Mouse (Mus musculus) midbrain, embryonic 11.5 days (tissue): Measurements from ENCODE around the gene Sipa1l3. TPM values are rescaled to one million over a fixed set of nuclear protein-coding genes. Genes with fewer than 3 reads are reported as not detected.

Source experiments
- ATAC-seq: fragments of 200-750 bp; cut with Nextera tagmentation; 2 replicates; pipeline ENCODE4 v1.8.0; 2017; ENCODE audit warnings: moderate TSS enrichment, moderate library complexity; ENCODE audit not compliant: low FRiP score
- DNase-seq: peaks from one replicate; pipeline ENCODE4 v3.0.0; 2015; ENCODE audit warnings: low spot score; ENCODE audit errors: missing footprints
- H3K27ac ChIP-seq: fragments of 300-500 bp; sonication (generic); 2 replicates; pipeline ENCODE4 v1.5.1; 2014; ENCODE audit warnings: low read depth, low read length
- H3K27me3 ChIP-seq: fragments of 300-500 bp; sonication (generic); 2 replicates; pipeline ENCODE4 v1.6.1; 2014; ENCODE audit warnings: mild to moderate bottlenecking, low read length, moderate library complexity, mixed read lengths; ENCODE audit not compliant: control insufficient read depth, insufficient read depth
- H3K36me3 ChIP-seq: fragments of 300-500 bp; sonication (generic); 2 replicates; pipeline ENCODE4 v1.6.1; 2014; ENCODE audit warnings: mild to moderate bottlenecking, low read length, moderate library complexity, mixed read lengths; ENCODE audit not compliant: control insufficient read depth, insufficient read depth
- H3K4me1 ChIP-seq: fragments of 300-500 bp; sonication (generic); 2 replicates; pipeline ENCODE4 v1.6.1; 2014; ENCODE audit warnings: low read length; ENCODE audit not compliant: control insufficient read depth, insufficient read depth
- H3K4me2 ChIP-seq: fragments of 300-500 bp; sonication (generic); 2 replicates; pipeline ENCODE4 v1.6.1; 2014; ENCODE audit warnings: mild to moderate bottlenecking, moderate library complexity
- H3K4me3 ChIP-seq: fragments of 300-500 bp; sonication (generic); 2 replicates; pipeline ENCODE4 v1.5.1; 2014; ENCODE audit warnings: low read depth, low read length
- H3K9ac ChIP-seq: fragments of 300-500 bp; sonication (generic); 2 replicates; pipeline ENCODE4 v1.6.1; 2014; ENCODE audit warnings: low read length
- H3K9me3 ChIP-seq: fragments of 300-500 bp; sonication (generic); 2 replicates; pipeline ENCODE4 v1.6.1; 2016; ENCODE audit warnings: low read length; ENCODE audit not compliant: control insufficient read depth
- WGBS: fragments of 180-500 bp; shearing (Covaris S2); extraction: QIAGEN DNeasy Blood & Tissue Kit; methylation state at CpG from one replicate; pipeline ENCODE4 v1.1.7; 2014; 5-methylcytosine and 5-hydroxymethylcytosine counted together
- polyA plus RNA-seq: library from polyadenylated mRNA; unstranded; fragments of >200 nt; fragmentation: Nextera tagmentation; extraction: Ambion mirVana; gene quantifications from 2 replicates; pipeline ENCODE4 v1.2.1, GENCODE M21; 2014

Gene Sipa1l3
- polyA plus RNA-seq, 1 experiment from 2014 or later: 7.8 TPM

- WGBS: 65% methylated on average over 8 of the region's 8 CpGs
- Histone ChIP-seq H3K4me1 (peaks cover 15% of the 10 kb centered on the region), H3K27ac (peak overlapping the region; percentile 35; the same call in 1 of the 2 replicates)
These were observed 106.4 kb downstream of the Sipa1l3 start for GRCm38 (mm10) chr7:29411838-29412580.

GRCm38 (mm10) chr7:29411216-29411816 is 107.1 kb downstream of the Sipa1l3 start:
- WGBS: 53% methylated on average over 4 of the region's 4 CpGs
- Histone ChIP-seq H3K36me3 (no peaks in the 10 kb centered on the region), H3K9ac (no peak overlapping the region), H3K4me1 (peaks cover 14% of the 10 kb centered on the region), H3K27ac (peak overlapping the region; percentile 48; the same call in 1 of the 2 replicates), H3K4me3 (no peak overlapping the region), H3K9me3 (no peaks in the 10 kb centered on the region), H3K4me2 (no peak overlapping the region), H3K27me3 (no peaks in the 10 kb centered on the region)
- ATAC-seq (peak; percentile 58), DNase-seq (no peak)

More at GRCm38 (mm10) chr7:29411838-29412580, 106.4 kb downstream of the Sipa1l3 start:
- ATAC-seq (peak; percentile 61), DNase-seq (peak; percentile 84)
- no peak overlapping the region for H3K4me3 ChIP-seq
- H3K27me3 ChIP-seq: no peaks in the 10 kb centered on the region
- H3K36me3 ChIP-seq: no peaks in the 10 kb centered on the region
- no peak overlapping the region for H3K9ac ChIP-seq
- no peak overlapping the region for H3K4me2 ChIP-seq
- H3K9me3 ChIP-seq: no peaks in the 10 kb centered on the region

GRCm38 (mm10) chr7:29410402-29410801 is 108.0 kb downstream of the Sipa1l3 start:
- no peak overlapping the region for H3K4me3 ChIP-seq
- no peak overlapping the region for H3K4me2 ChIP-seq
- H3K27ac ChIP-seq: no peak overlapping the region
- 85% methylated on average over 8 of the region's 8 CpGs for WGBS
- ATAC-seq (peak; percentile 12; the same call in 1 of the 2 replicates), DNase-seq (no peak)
- no peak overlapping the region for H3K9ac ChIP-seq
- no peaks in the 10 kb centered on the region for H3K9me3 ChIP-seq
- H3K4me1 ChIP-seq: peaks cover 14% of the 10 kb centered on the region
- H3K27me3 ChIP-seq: no peaks in the 10 kb centered on the region
- H3K36me3 ChIP-seq: no peaks in the 10 kb centered on the region

- Histone ChIP-seq H3K9ac (no peak overlapping the region), H3K9me3 (no peaks in the 10 kb centered on the region; the same call in 1 of the 2 replicates), H3K27ac (no peak overlapping the region), H3K4me2 (no peak overlapping the region), H3K27me3 (no peaks in the 10 kb centered on the region), H3K36me3 (no peaks in the 10 kb centered on the region), H3K4me1 (peaks cover 7% of the 10 kb centered on the region), H3K4me3 (no peak overlapping the region)
- WGBS: 90% methylated on average over 4 of the region's 4 CpGs
- ATAC-seq (no peak), DNase-seq (no peak)
These were observed 111.6 kb downstream of the Sipa1l3 start for GRCm38 (mm10) chr7:29406855-29407254.

GRCm38 (mm10) chr7:29404126-29404525 is 114.3 kb downstream of the Sipa1l3 start:
- WGBS: 89% methylated on average over 2 of the region's 2 CpGs
- H3K9ac ChIP-seq: no peak overlapping the region
- no peak overlapping the region for H3K27ac ChIP-seq
- DNase-seq: no peak
- no peak for ATAC-seq
- no peak overlapping the region for H3K4me3 ChIP-seq
- H3K4me1 ChIP-seq: no peaks in the 10 kb centered on the region
- H3K4me2 ChIP-seq: no peak overlapping the region
- H3K9me3 ChIP-seq: no peaks in the 10 kb centered on the region; the same call in 1 of the 2 replicates
- 0 out of 2 replicates have a peak, but pooled peaks cover 2% of the 10 kb centered on the region for H3K36me3 ChIP-seq
- H3K27me3 ChIP-seq: no peaks in the 10 kb centered on the region

GRCm38 (mm10) chr7:29402015-29402414 is 116.4 kb downstream of the Sipa1l3 start:
- WGBS: 90% methylated on average over 4 of the region's 4 CpGs

GRCm38 (mm10) chr7:29400451-29400850 is 118.0 kb downstream of the Sipa1l3 start:
- H3K36me3 ChIP-seq: peaks cover 5% of the 10 kb centered on the region; the same call in 1 of the 2 replicates
- H3K4me1 ChIP-seq: no peaks in the 10 kb centered on the region
- H3K4me2 ChIP-seq: no peak overlapping the region

More at GRCm38 (mm10) chr7:29402015-29402414, 116.4 kb downstream of the Sipa1l3 start:
- ATAC-seq (no peak), DNase-seq (no peak)
- H3K4me3 ChIP-seq: no peak overlapping the region
- H3K27ac ChIP-seq: no peak overlapping the region
- H3K4me2 ChIP-seq: no peak overlapping the region
- H3K27me3 ChIP-seq: no peaks in the 10 kb centered on the region
- H3K36me3 ChIP-seq: 0 out of 2 replicates have a peak, but pooled peaks cover 2% of the 10 kb centered on the region
- no peaks in the 10 kb centered on the region; the same call in 1 of the 2 replicates for H3K9me3 ChIP-seq
- H3K9ac ChIP-seq: no peak overlapping the region
- H3K4me1 ChIP-seq: no peaks in the 10 kb centered on the region

GRCm38 (mm10) chr7:29399056-29399455 is 119.4 kb downstream of the Sipa1l3 start:
- H3K9ac ChIP-seq: no peak overlapping the region
- no peak overlapping the region for H3K4me3 ChIP-seq
- no peaks in the 10 kb centered on the region for H3K4me1 ChIP-seq
- ATAC-seq: no peak
- H3K9me3 ChIP-seq: no peaks in the 10 kb centered on the region; the same call in 1 of the 2 replicates
- DNase-seq: no peak
- WGBS: 87% methylated on average over 9 of the region's 9 CpGs
- no peak overlapping the region for H3K27ac ChIP-seq
- H3K4me2 ChIP-seq: no peak overlapping the region
- no peaks in the 10 kb centered on the region for H3K27me3 ChIP-seq
- peaks cover 5% of the 10 kb centered on the region; the same call in 1 of the 2 replicates for H3K36me3 ChIP-seq

More at GRCm38 (mm10) chr7:29400451-29400850, 118.0 kb downstream of the Sipa1l3 start:
- DNase-seq (no peak), ATAC-seq (no peak)
- no peak overlapping the region for H3K27ac ChIP-seq
- WGBS: 95% methylated on average over 8 of the region's 8 CpGs
- no peaks in the 10 kb centered on the region for H3K27me3 ChIP-seq
- no peak overlapping the region for H3K9ac ChIP-seq
- no peak overlapping the region for H3K4me3 ChIP-seq
- no peaks in the 10 kb centered on the region; the same call in 1 of the 2 replicates for H3K9me3 ChIP-seq

GRCm38 (mm10) chr7:29397486-29397885 is 121.0 kb downstream of the Sipa1l3 start:
- WGBS: 82% methylated on average over 3 of the region's 3 CpGs
- H3K36me3 ChIP-seq: peaks cover 5% of the 10 kb centered on the region; the same call in 1 of the 2 replicates

More at GRCm38 (mm10) chr7:29397486-29397885, 121.0 kb downstream of the Sipa1l3 start:
- ATAC-seq (no peak), DNase-seq (no peak)
- Histone ChIP-seq H3K27me3 (no peaks in the 10 kb centered on the region), H3K4me1 (no peaks in the 10 kb centered on the region), H3K9me3 (no peaks in the 10 kb centered on the region), H3K4me3 (no peak overlapping the region), H3K9ac (no peak overlapping the region), H3K4me2 (no peak overlapping the region), H3K27ac (no peak overlapping the region)
